Mouse (Mus musculus) monocyte, adult 2 months (primary cell): Measurements from ENCODE around the gene Btnl2.
A peak's percentile ranks its signal among the peaks of the same experiment; 100 is the strongest.
"Not testable (repeated sequence)": the region's sequence is repeated elsewhere in the genome, so short reads cannot be mapped to it uniquely, and the experiment has no call there.

ENCODE experiments used
- DNase-seq, 2 experiments: peaks; one replicate each; pipeline ENCODE4 v3.0.0; 2022; ENCODE audit warnings: low spot score in 2 of 2, low read depth in 1 of 2

Gene Btnl2

GRCm38 (mm10) chr17:34354539-34354938 is at the start of gene Btnl2:
Btnl2 (plus strand) TSS chr17:34354822.
- DNase-seq: no peak

- DNase-seq: peak; percentile 52 to 84
These were observed 49.1 kb upstream of the Btnl2 start, which contains the start of gene H2-Eb1 for GRCm38 (mm10) chr17:34305380-34306030. H2-Eb1 (plus strand) TSS chr17:34305867.

GRCm38 (mm10) chr17:34306407-34306806 is 48.2 kb upstream of the Btnl2 start:
- peak in 1 of 2 experiments; percentile 24 for DNase-seq

GRCm38 (mm10) chr17:34307216-34307615 is 47.4 kb upstream of the Btnl2 start:
- no peak for DNase-seq

GRCm38 (mm10) chr17:34308161-34308560 is 46.5 kb upstream of the Btnl2 start:
- peak in 1 of 2 experiments; percentile 11 for DNase-seq

GRCm38 (mm10) chr17:34309225-34309624 is 45.4 kb upstream of the Btnl2 start:
- DNase-seq: no peak

GRCm38 (mm10) chr17:34309683-34310385 is 44.8 kb upstream of the Btnl2 start:
- peak in 1 of 2 experiments; percentile 8 for DNase-seq

- not testable (repeated sequence) for DNase-seq
These were observed 44.1 kb upstream of the Btnl2 start for GRCm38 (mm10) chr17:34310526-34310925.

GRCm38 (mm10) chr17:34312185-34312584 is 42.4 kb upstream of the Btnl2 start:
- DNase-seq: peak in 1 of 2 experiments; percentile 38

DNA sequence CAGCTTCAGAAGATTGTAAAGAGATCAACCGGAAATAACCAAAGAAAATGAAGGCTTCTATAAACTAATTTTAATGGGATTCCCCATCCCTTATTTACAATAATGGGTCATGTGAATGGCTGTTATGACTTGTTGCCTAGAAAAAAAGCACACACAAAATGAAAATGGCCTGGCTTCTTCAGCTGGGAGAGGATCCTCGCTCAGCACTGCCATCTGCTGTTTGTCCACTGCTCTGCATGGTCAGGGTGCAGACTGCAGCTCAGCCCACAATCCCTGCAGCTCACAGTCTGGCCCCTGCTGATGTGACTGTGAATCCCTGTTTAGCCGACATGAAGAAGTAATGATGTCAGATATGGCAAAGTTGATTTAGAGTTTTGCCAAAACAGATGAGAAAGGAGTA is 41.2 kb upstream of the Btnl2 start:
- DNase-seq: peak in 1 of 2 experiments; percentile 82

DNA sequence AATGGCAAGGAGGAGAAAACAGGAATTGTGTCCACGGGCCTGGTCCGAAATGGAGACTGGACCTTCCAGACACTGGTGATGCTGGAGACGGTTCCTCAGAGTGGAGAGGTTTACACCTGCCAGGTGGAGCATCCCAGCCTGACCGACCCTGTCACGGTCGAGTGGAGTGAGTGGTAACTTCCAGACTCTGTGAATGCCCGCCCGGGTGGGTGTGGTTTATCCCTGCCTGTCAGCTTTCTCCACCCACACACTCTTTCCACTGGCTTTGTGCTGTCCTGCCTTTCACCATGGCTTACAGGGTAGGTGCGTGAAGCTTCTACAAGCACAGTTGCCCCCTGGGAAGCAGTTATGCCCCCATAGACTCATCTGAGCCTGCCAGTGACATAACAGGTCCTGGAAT is 40.3 kb upstream of the Btnl2 start:
- no peak for DNase-seq

DNA sequence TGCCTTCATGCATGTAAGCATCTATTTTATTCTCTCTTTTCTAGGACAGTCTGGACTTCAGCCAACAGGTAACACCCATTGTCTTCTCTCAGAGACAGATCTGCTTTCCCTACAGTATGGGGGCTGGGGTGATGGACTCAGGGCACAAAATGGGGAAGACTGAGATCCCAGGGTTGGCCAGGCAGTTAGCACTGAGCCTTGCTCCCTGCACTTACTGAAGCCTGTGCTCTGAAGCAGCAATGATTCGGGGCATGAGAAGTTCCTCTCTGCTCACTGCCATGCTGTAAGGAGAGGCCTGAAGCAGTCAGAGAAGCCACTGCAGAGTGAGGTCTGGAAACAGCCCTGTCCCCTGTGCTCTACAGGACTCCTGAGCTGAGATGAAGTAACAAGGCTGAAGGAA is 39.1 kb upstream of the Btnl2 start:
- no peak for DNase-seq

- no peak for DNase-seq
These were observed 37.9 kb upstream of the Btnl2 start for GRCm38 (mm10) chr17:34316697-34317096.

- no peak for DNase-seq
These were observed 37.3 kb upstream of the Btnl2 start for GRCm38 (mm10) chr17:34317275-34317674.

GRCm38 (mm10) chr17:34325436-34325835 is 29.2 kb upstream of the Btnl2 start, which contains the start of gene H2-Eb2:
H2-Eb2 (plus strand) TSS chr17:34325665.
- no peak for DNase-seq

- DNase-seq: no peak
These were observed 28.2 kb upstream of the Btnl2 start for GRCm38 (mm10) chr17:34326373-34326772.

GRCm38 (mm10) chr17:34329807-34330206 is 24.8 kb upstream of the Btnl2 start:
- DNase-seq: no peak

GRCm38 (mm10) chr17:34331200-34331599 is 23.4 kb upstream of the Btnl2 start:
- DNase-seq: no peak

- peak in 1 of 2 experiments; percentile 62 for DNase-seq
These were observed 13.8 kb upstream of the Btnl2 start for GRCm38 (mm10) chr17:34340619-34341402.

GRCm38 (mm10) chr17:34344882-34345281 is 9.7 kb upstream of the Btnl2 start:
- no peak for DNase-seq

DNA sequence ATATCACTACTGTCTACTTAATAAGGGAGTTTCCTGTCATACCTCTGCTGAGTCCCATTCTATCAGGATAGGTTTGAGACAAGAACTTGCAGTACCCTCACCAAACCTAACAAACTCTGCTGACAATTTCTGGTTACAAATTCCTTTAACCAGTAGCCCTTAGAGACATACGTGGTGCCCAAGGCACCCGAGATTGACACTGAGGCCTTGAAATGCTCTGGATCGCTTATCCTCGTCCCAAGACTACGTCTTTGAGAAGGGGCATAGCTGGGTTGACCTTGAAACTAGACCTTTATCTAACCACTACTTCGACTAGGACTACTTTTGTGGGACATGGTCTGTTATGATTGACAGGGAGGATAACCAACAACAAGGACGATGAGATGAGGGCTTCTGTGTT is 9.1 kb upstream of the Btnl2 start:
- DNase-seq: no peak

DNA sequence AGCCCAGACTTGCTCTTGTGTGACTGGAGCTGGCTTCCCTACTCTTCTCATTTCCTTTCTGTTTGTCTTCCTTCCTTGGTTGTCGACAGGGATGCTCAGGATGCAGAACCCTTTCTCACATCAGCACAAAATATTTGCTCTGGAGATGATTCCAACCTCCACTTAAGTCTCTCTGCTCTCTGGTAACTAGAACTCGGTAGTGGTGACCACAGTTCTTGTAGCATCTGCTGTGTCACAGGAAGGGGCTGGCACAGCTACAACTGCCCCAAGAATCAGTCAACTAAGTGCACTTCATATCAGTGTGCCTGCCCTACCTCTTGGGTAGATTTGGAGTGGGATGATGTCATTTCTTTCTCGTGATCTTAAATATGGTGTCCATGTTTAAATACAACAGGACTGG is 8.6 kb upstream of the Btnl2 start:
- no peak for DNase-seq
